Mouse (Mus musculus): ENCODE results near the gene Olfr538.
"Not testable (repeated sequence)": the region's sequence is repeated elsewhere in the genome, so short reads cannot be mapped to it uniquely, and the experiment has no call there.

The Olfr538 gene

GRCm38 (mm10) chr7:140567586-140567985 is at the start of gene Olfr538:
Olfr538 (plus strand) TSS chr7:140567886.
- no peak for DNase-seq (ENCODE audit: low spot score)

DNA sequence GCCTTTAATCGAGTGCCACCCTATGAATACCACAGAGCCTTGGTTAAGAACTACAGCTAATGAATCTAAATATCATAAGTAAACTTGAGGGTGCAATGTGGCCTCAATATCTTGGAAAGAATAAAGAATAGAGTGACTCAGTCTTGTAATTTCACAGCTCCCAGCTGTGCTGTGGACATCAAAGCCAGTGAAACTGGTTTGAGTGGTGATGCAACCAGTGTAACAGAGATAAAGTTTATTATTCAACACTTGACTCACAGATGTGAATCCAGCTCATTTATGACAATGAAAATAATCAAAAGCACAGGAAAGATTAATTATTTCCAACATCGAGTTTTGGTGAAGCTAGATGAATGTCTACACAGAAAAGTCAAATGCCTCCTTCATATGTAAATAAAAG is 27.9 kb upstream of the Olfr538 start:
- no peak for DNase-seq (ENCODE audit: low spot score)

GRCm38 (mm10) chr7:140600969-140601368 is 33.3 kb downstream of the Olfr538 start, which contains the start of gene Olfr46:
Olfr46 (plus strand) TSS chr7:140601269.
- DNase-seq (ENCODE audit: low spot score): not testable (repeated sequence)
